Mouse (Mus musculus): ENCODE measurements at regions not wholly inside any gene's neighbourhood (a gene's known extent, or its start where the extent isn't known, plus 50 kb on each side); places are given as distances from the start of the nearest gene placed in this dataset.
"Not testable (repeated sequence)": the region's sequence is repeated elsewhere in the genome, so short reads cannot be mapped to it uniquely, and the experiment has no call there.

GRCm38 (mm10) chr10:85731163-85731562, 98.1 kb upstream of the Pwp1 start:
- DNase-seq = not testable (repeated sequence)

- peak in 1 of 2 experiments; percentile 1 for DNase-seq
These were observed 97.4 kb upstream of the Pwp1 start for GRCm38 (mm10) chr10:85731796-85732388.

GRCm38 (mm10) chr10:85737796-85738195, 91.5 kb upstream of the Pwp1 start:
- DNase-seq = no peak

- DNase-seq = no peak
These were observed 90.3 kb upstream of the Pwp1 start for GRCm38 (mm10) chr10:85739008-85739407.

GRCm38 (mm10) chr10:85739565-85739964, 89.7 kb upstream of the Pwp1 start:
- DNase-seq = not testable (repeated sequence)

GRCm38 (mm10) chr10:85741972-85742371, 87.3 kb upstream of the Pwp1 start:
- no peak for DNase-seq

GRCm38 (mm10) chr10:85745390-85745789, 83.9 kb upstream of the Pwp1 start:
- not testable (repeated sequence) for DNase-seq

- not testable (repeated sequence) for DNase-seq
These were observed 83.5 kb upstream of the Pwp1 start for GRCm38 (mm10) chr10:85745818-85746217.

- not testable (repeated sequence) for DNase-seq
These were observed 79.7 kb upstream of the Pwp1 start for GRCm38 (mm10) chr10:85749549-85749948.

- DNase-seq = no peak
These were observed 54.3 kb upstream of the Pwp1 start for GRCm38 (mm10) chr10:85775035-85775434.

Data from B cell, adult 2 months (primary cell).